Mouse (Mus musculus): ENCODE measurements around the gene C4b.

DNA sequence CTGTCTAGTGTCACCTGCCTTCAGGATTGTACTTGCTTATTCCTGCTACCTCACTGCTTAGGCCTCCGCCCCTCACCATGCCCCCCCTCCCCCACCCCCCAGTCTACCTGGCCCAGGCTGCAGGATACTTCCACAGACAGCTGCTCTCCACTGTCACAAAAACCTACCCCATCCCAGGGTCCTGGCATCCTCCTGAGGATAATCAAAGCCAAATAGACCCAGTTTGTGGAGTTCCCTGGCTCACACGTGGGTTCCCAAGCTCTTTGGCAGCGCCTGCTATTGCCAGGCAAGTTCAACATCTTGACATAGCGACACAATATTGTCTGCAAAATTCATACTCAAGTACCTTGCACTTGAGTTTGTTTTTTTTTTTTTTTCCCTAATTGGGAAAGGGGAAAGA lies 63.1 kb downstream of the C4b start:
- TF ChIP-seq HCFC1 (IDR thresholded peaks at IDR 0.05; ENCODE audit: borderline replicate concordance, insufficient read depth, low read length) (no peak), ZNF384 (IDR thresholded peaks at IDR 0.05; ENCODE audit: low read depth, low read length) (no peak), ZC3H11A (IDR thresholded peaks at IDR 0.05; ENCODE audit: borderline replicate concordance, low read depth, low read length) (no peak)
